Mouse (Mus musculus) lung, postnatal 0 days (tissue): ENCODE measurements around the gene Mdm2.

Experiments
- CTCF ChIP-seq: IDR thresholded peaks from 2 replicates; pipeline ENCODE4 v1.5.1; 2016; ENCODE audit warnings: antibody characterized with exemption, mild to moderate bottlenecking
- EP300 ChIP-seq: IDR thresholded peaks from 2 replicates; pipeline ENCODE4 v1.6.1; 2016; ENCODE audit warnings: antibody characterized with exemption, mild to moderate bottlenecking, control low read depth

DNA sequence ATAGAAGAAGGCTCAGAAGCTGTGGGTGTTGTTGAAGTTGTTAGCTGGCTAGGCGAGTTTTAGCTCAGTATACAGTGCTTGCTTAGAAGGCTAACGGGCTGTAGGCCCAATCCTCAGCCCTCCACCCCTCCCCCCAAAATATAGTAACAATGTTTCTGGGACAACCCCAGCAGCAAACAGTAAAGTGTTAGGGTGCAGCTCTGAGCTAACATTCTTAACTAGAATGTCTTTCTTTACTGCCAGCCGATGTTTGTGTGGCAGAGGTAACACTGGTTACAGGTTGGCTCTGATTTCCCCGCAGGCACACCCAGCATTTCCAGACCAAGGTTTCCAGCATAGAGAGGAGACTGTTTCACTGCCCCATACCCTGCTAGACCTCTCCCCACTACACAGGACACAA is 33.4 kb upstream of the Mdm2 start:
- TF ChIP-seq CTCF (no peak), EP300 (no peak)
